ENCODE assay signal across 24 mouse cellular contexts in genomic region chr8:128486043-128486442, GRCm38 (mm10).
DNase-seq lines count a peak whose midpoint lies in the region; ATAC-seq and TF ChIP-seq lines count a peak whose summit lies in the region.
"Had no signal": no experiment of that assay in that cellular context is flagged by ENCODE, and none has a peak within 500 bp of the region (broad histone marks: within the 10 kb centered on the region; RNA-seq: fewer than 3 reads in every experiment).

No protein-coding gene starts in this region.

- H3K27me3 ChIP-seq in kidney, postnatal 0 days (ENCODE audit: insufficient read depth, low read length), result no peaks in the 10 kb centered on the region
- H3K27me3 ChIP-seq: forebrain, embryonic 15.5 days; hindbrain, embryonic 15.5 days; intestine, embryonic 15.5 days; neural tube, embryonic 13.5 days had no signal

- no peaks in the 10 kb centered on the region for H3K36me3 ChIP-seq in kidney, postnatal 0 days (ENCODE audit: insufficient read depth, low read length)
- H3K36me3 ChIP-seq: intestine, embryonic 15.5 days had no signal

- DNase-seq in adrenal gland, adult 2 months, result peak; percentile 49
- DNase-seq in adrenal gland, postnatal 25 days, result no peak
- DNase-seq in heart, adult 8-10 months (ENCODE audit: low spot score), result peak; percentile 65
- no peak for DNase-seq in heart, postnatal 4 days
- DNase-seq in kidney, postnatal 0 days (ENCODE audit: low spot score), result no peak
- DNase-seq in kidney, adult 9 months, result no peak
- peak; percentile 26 for DNase-seq in skeletal muscle tissue, adult 2 months (ENCODE audit: low read depth, low spot score)
- DNase-seq: cerebellum, adult 18-20 months; cerebellum, postnatal 25 days; embryo, embryonic 11 days; heart, postnatal 36 days; kidney, postnatal 10 days; layer of hippocampus, adult 9-11 months; lung, adult 2 months; midbrain, embryonic 14.5 days; thymus, postnatal 25 days had no signal

- WGBS in kidney, postnatal 0 days, result 33% methylated on average over 2 of the region's 2 CpGs

- H3K9me3 ChIP-seq in kidney, postnatal 0 days (replicated peaks; ENCODE audit: low read length), result no peaks in the 10 kb centered on the region
- H3K9me3 ChIP-seq: forebrain, embryonic 15.5 days; hindbrain, embryonic 15.5 days; intestine, embryonic 15.5 days; limb, embryonic 10.5 days; megakaryocyte, embryonic 14.5 days; neural tube, embryonic 13.5 days had no signal

- H3K27ac ChIP-seq in kidney, postnatal 0 days, result peak overlapping the region; percentile 47; the same call in 1 of the 2 replicates
- H3K27ac ChIP-seq: forebrain, embryonic 15.5 days; hindbrain, embryonic 15.5 days; intestine, embryonic 15.5 days; left cerebral cortex, adult 2 months; limb, embryonic 10.5 days; neural tube, embryonic 13.5 days had no signal

- H3K4me2 ChIP-seq in kidney, postnatal 0 days (ENCODE audit: low read length), result no peak overlapping the region
- H3K4me2 ChIP-seq: forebrain, embryonic 15.5 days; hindbrain, embryonic 15.5 days; intestine, embryonic 15.5 days; neural tube, embryonic 13.5 days had no signal

- H3K4me1 ChIP-seq in kidney, postnatal 0 days (replicated peaks; ENCODE audit: insufficient read depth, low read length), result peaks cover 41% of the 10 kb centered on the region

- TF ChIP-seq CTCF in kidney, postnatal 0 days (IDR thresholded peaks at IDR 0.05; ENCODE audit: low read depth), result no peak

- no peak for ATAC-seq in kidney, postnatal 0 days (replicated peaks; ENCODE audit: low FRiP score, low read depth)
- ATAC-seq: CD4-positive, CD25-positive, alpha-beta regulatory T cell, adult 4 months; forebrain, embryonic 15.5 days; intestine, embryonic 15.5 days had no signal

- no peak overlapping the region for H3K9ac ChIP-seq in kidney, postnatal 0 days (ENCODE audit: low read depth, low read length)
- H3K9ac ChIP-seq: forebrain, embryonic 15.5 days; hindbrain, embryonic 15.5 days; intestine, embryonic 15.5 days; neural tube, embryonic 13.5 days had no signal

- no peak overlapping the region for H3K4me3 ChIP-seq in kidney, postnatal 0 days (replicated peaks; ENCODE audit: low read depth, low read length)
- H3K4me3 ChIP-seq: forebrain, embryonic 15.5 days; hindbrain, embryonic 15.5 days; intestine, embryonic 15.5 days; left cerebral cortex, adult 2 months; limb, embryonic 10.5 days; megakaryocyte, embryonic 14.5 days; neural tube, embryonic 13.5 days had no signal

Comparison
In these comparisons a context has a peak if more than half of its experiments do, and no peak if none do; other contexts are left out.
1. DNase-seq: peak in adrenal gland, adult 2 months (single experiment), heart, adult 8-10 months (single experiment) and skeletal muscle tissue, adult 2 months (single experiment); none in adrenal gland, postnatal 25 days (single experiment), heart, postnatal 4 days (single experiment), kidney, postnatal 0 days (single experiment) and kidney, adult 9 months (single experiment).